Mouse (Mus musculus) left cerebral cortex, postnatal 4 days (tissue): ENCODE data around the gene Ppp2r2c. TPM values are rescaled to one million over a fixed set of nuclear protein-coding genes. Genes with fewer than 3 reads are reported as not detected.

Source experiments
- DNase-seq: peaks from one replicate; pipeline ENCODE4 v3.0.0-alpha.2; 2022
- intact Hi-C: fragments of 180-260 bp; cut with DNase I; formaldehyde crosslinking; loops from one replicate; pipeline ENCODE4 v1.15.1; 2025
- total RNA-seq, 2 experiments: library from RNA; stranded (reverse); gene quantifications; 2 replicates each; pipeline ENCODE4 v1.2.3; 2021

The Ppp2r2c gene
- total RNA-seq, 2 experiments from 2014 or later, result 271 to 272 TPM

- no peak for DNase-seq
- intact Hi-C loops, result no loop called here
These were observed 27.6 kb downstream of the Ppp2r2c start for GRCm38 (mm10) chr5:36895621-36896573.

DNA sequence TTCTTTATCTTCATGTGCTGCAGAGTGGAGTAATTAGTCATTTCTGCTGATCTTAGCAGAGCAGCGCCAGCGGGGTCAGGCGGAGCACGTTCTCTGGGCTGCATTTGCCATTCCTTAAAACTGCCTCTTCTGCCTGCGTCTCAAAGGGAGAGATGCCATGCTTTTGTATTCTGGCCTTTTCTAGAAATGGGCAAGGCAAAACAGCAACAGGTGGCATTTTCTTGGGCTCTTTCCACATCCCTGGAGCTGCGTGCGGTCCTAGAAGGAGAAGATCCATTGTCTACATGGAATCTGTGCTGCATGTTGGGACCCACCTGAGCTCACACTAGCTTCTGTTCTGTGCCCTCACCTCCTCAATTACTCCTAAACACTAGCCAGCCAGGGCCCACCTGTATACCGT, 29.7 kb downstream of the Ppp2r2c start:
- intact Hi-C loops, result no loop called here
- no peak for DNase-seq

- intact Hi-C loops, result no loop called here
- no peak for DNase-seq
These were observed 30.2 kb downstream of the Ppp2r2c start for GRCm38 (mm10) chr5:36898415-36899109.

- no peak for DNase-seq
- intact Hi-C loops, result no loop called here
These were observed 31.1 kb downstream of the Ppp2r2c start for GRCm38 (mm10) chr5:36899392-36899791.

- peak; percentile 89 for DNase-seq
- intact Hi-C loops, result no loop called here
These were observed 31.9 kb downstream of the Ppp2r2c start for GRCm38 (mm10) chr5:36900189-36900619.

- no peak for DNase-seq
- intact Hi-C loops, result no loop called here
These were observed 34.5 kb downstream of the Ppp2r2c start for GRCm38 (mm10) chr5:36902807-36903206.

DNA sequence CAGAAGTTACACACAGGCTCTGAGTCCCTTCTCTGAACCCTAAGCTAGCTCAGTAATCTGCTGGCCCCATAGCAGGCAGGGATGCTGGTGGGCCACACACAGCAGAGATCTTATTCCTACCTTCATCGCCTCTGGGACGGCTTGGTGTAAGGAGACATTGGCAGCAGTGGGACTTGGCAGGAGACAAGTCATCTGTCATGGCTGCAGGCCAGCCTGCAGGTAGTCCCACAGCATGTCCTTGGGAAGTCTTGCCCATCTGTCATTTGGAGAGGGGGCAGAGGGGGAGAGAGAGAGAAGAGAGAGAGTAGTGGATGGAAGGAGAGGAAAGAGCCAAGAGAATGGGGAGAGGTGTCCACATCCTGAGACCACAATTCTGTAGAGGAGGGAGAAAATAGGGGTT, 35.8 kb downstream of the Ppp2r2c start:
- peak; percentile 83 for DNase-seq
- intact Hi-C loops, result no loop called here

DNA sequence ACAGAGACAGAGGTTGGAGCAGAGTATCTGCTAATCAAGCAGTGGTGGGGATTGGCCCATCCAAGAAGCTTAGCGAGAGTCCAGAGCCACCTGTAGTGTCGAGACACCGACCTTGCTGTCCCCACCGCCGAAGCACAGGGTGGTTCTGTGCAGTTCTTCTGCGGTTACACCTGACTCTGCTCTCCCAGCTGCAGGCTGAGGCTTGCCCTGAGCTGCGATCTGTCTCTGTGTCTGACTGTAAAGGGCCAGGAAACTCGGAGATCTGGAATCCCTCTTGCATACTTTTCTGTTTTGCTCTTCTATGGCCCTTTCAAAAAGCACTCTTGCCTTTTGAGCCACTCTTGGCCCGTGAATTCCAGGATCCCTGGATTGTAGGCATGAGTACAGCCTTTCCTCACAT, 36.4 kb downstream of the Ppp2r2c start:
- intact Hi-C loops, result no loop called here
- DNase-seq, result no peak

GRCm38 (mm10) chr5:36905216-36905615, 36.9 kb downstream of the Ppp2r2c start:
- intact Hi-C loops, result no loop called here
- DNase-seq, result peak; percentile 75

DNA sequence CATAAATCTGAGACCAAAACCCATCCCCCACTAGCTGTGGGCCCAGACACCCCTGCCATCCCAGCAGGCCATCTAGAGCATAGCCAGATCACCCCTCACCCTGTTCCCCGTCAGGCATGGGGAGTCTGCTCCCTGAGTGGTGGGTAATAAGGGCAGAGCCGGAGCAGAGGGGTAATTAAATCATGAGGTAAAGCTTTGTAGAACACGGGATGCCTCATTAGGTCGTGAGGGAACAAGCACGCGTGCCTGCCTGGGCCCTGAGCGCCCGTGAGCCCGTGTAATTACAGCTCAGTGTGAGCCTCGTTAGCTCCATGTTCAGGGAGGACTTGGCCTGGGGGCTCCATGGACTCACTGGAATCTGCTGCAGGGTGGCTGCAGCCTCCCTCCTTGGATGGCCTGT, 39.4 kb downstream of the Ppp2r2c start:
- intact Hi-C loops, result no loop called here
- DNase-seq, result no peak

DNA sequence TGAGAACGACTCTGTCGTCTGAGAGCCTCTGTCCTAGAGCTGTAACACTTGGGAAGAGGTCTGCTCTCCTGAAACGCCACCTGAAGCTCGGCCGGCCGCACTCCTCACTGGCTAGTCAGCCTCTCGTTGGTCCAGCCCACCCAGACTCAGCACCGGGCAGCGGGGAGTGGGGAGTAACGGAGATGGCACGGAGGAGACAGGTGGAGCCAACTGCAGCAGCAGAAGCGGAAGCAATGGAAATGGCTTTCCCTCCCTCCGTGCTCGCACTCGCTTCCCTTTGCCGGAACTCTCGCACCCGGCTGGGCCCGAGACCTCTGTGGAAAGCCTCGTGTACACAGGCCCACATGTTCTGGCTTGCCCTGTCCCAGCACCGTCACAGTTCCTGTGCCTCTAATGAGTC, 41.2 kb downstream of the Ppp2r2c start:
- intact Hi-C loops, result no loop called here
- no peak for DNase-seq

DNA sequence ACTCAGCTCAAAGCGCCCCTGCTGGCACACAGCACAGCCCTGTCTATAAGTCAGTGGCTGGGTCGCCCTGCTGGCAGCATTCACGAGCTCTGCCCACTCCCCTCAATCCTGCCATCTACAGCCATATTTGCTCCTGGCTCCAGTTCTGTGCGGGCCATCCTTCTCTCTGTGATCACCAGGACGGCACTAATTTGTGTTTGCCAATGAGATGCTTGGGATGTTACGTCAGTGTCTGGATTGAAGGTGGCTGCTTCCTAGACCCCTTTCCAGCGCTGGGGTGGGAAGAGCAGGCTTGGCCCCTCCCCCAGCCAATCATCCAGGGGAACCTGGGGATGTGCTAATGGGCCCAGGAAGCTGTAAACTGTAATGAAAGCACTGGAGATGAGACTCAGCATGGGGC, 42.7 kb downstream of the Ppp2r2c start:
- DNase-seq, result peak; percentile 76
- intact Hi-C loops, result no loop called here

DNA sequence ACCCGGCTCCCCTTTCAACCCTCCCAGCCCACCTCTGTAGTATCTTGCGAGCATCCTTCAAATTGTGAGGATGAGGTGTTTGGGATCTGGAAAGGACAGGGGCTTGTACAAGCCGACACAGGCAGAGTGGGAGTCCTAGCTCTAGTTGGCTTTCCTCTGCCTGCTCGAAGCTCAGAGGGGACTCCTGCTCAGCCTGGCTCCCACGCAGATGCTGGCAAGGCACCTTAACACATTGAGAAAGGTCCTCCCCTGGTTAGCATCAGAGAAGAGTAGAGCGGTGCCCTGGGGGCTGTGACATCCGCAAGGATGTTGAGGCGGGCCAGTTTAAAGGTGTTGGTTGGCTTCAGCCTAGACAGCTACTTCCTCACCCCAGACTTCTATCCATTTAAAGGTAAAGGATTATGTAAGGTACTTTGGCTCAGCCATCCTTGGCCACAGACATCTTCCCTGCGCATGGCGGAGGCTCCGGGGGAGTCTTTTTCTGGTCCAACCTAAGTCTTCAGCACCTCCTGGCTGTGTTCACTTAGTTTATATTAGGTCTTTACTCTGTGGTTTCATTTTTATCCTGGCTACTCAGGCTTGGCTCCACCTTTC, 43.5 kb downstream of the Ppp2r2c start:
- DNase-seq, result no peak
- intact Hi-C loops, result no loop called here

GRCm38 (mm10) chr5:36912602-36913310, 44.4 kb downstream of the Ppp2r2c start:
- intact Hi-C loops, result no loop called here
- peak; percentile 77 for DNase-seq

DNA sequence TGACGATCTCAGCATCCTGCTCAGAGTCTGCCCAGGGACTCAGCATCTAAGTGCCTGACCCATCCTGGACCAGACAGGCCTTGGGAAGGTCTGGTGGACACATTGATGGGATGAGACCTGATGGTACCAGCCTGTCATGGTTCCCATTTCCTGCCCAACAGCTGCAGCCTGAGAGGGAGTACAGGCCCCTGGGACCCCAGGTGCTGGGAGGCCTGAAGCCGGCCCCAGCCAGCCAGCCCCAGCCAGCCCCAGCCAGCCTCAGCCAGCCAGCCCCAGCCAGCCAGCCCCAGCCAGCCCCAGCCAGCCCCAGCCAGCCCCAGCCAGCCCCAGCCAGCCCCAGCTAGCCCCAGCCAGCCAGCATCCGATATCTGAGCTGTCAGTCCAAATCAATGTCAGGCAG, 46.9 kb downstream of the Ppp2r2c start:
- peak; percentile 91 for DNase-seq
- intact Hi-C loops, result no loop called here

- intact Hi-C loops, result no loop called here
- peak; percentile 93 for DNase-seq
These were observed 48.3 kb downstream of the Ppp2r2c start for GRCm38 (mm10) chr5:36916581-36916980.

DNA sequence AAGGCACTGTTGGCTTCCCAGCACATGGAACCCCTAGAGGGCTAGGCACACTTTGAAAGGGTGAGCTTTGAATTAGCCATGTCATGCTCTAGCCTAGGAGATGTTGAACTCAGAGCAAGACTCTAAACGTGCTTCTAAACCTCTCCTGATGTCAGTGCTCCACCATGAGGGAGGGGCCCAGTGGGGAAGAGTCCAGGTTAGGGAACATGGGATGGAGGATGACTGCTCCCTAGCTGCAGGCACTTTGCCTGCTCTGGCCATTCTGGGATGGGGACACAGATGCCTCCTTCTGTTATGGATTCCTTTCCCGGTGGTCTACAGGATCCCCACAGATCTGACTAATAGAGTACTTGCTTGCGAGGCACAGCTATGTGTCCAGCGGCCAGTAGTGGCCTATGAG, 48.9 kb downstream of the Ppp2r2c start:
- intact Hi-C loops, result no loop called here
- DNase-seq, result no peak

GRCm38 (mm10) chr5:36918016-36918415, 49.7 kb downstream of the Ppp2r2c start:
- no peak for DNase-seq
- intact Hi-C loops, result no loop called here

DNA sequence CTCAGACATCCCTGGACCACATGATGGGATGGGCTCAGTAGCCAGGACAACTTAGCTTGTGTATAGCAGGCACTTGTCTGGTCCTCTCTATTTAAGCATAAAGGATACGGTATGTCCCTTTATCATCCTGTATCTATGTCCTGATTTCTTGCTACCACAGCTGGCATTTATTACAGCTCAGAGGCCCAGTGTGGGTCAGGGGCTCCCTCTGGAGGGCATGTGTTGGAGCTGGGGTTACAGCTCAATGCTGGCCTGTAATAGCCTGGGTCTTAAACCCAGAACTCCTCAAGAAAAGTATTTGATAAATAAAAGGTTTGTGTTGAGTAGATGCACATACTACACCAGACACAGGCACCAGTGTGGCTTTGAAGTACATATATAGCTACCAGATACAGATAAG, 51.8 kb downstream of the Ppp2r2c start:
- peak; percentile 71 for DNase-seq
- intact Hi-C loops, result no loop called here

DNA sequence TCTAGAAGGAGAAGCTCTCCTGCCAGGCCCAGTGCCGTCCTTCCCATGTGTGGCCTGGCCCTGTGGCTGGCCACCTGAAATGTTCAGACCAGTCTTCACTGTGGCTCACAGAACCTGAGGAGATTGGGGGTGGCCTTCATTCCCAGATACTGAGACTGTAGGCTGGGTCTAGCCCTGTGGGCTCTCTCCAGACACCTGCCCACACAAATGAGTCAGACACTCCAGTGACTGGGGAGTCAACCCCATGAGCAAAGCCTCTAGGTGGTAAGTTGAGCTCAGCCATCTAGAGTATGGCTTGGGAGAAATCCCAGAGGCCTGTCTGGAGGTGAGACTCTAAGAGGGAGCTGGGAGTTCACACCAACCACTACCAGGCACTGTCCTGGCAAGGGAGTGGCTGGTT, 53.6 kb downstream of the Ppp2r2c start:
- no peak for DNase-seq

DNA sequence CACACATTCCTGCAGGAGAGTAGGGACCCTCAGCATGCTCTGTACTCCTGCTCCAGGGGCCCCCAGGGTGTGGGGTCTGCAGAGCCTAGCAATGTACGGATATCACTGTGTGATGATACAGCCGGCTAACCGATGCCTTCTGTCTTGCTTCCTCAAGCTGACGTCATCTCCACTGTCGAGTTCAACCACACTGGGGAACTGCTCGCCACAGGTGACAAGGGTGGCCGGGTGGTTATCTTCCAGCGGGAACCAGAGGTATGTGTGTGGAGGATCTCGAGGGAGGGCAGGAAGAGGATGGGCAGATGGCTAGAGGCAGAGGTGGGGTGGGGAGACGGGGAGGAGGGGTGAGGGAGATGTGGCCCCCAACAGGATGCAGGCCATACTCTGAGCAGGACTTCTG, 54.5 kb downstream of the Ppp2r2c start:
- intact Hi-C loops, result no loop called here
- no peak for DNase-seq

More for the DNA sequence above, 53.6 kb downstream of the Ppp2r2c start:
- intact Hi-C loops, result no loop called here
